Mouse (Mus musculus) Muller cell, postnatal 12 days (primary cell): ENCODE measurements around the gene Snapc3.
"Not testable (repeated sequence)": the region's sequence is repeated elsewhere in the genome, so short reads cannot be mapped to it uniquely, and the experiment has no call there.

Experiments
- DNase-seq: peaks from one replicate; pipeline ENCODE4 v3.0.0-alpha.2; 2015; ENCODE audit errors: inconsistent ontology term

Gene Snapc3

DNA sequence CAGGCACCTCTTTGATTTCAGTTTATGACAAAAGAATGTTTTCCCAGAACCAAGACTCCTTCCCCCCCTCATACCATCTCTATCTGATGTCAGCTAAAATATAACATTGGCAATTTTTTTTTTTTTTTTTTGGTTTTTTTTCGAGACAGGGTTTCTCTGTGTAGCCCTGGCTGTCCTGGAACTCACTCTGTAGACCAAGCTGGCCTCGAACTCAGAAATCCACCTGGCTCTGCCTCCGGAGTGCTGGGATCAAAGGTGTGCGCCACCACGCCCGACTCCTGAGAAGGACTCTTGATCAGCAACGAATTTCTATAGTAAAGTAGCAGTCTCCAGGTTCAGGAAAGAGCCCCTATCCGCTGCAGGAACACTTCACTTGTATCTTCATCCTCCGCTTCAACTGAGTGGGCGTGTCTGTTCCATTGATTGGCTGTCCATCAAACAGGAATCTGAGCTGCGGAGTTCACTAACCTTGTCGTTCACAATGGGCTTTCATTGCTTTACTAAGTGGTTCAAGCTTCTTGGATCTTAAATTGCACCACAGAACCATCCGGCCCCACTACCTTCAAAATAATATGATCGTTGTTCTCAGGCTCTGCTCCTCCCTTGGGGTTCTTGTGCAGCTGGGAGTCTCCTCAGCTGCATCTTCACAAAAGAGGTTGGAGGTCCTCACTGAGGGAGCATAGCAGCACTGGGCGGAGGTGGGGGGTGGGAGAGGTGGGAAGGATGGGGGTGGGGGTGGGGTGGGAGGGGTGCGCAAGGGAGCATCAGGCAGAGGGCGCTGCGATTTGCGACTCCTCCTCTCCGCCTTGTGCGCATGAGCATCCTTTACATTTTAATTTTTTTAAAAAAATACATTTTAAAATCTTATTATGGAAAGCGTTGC, 82.9 kb downstream of the Snapc3 start:
- no peak for DNase-seq

DNA sequence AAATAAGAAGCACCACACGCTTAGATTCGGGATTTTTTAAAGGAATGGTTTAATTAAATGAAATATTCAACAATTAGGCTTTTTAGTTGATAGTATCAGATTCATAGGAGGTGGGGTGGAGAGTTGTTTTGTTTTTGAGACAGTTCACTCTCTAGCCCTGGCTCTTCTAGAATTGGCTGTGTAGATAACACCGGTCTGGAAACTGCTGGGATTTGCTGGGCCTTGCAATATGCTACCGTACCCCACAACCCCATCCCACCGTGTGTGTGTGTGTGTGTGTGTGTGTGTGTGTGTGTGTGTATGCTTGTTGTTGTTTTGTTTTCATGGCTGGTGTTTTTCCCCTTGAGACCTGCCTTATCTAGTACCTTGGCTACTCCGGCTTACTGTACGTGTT, 83.5 kb downstream of the Snapc3 start:
- DNase-seq: no peak

DNA sequence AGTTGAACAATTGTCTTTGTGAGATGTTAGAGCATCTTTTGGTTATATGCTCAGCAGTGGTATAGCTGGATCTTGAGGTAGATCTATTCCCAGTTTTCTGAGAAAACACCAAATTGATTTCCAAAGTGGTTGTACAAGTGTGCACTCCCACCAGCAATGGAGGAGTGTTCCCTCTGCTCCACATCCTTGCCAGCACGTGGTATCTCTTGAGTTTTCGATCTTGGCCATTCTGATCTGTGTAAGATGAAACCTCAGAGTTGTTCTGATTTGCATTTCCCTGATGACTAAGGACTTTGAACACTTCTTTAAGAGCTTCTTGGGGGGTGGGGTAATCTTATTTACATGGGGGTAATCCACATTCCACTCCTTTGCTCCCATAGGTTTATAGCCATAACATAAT, 92.1 kb downstream of the Snapc3 start:
- no peak for DNase-seq

DNA sequence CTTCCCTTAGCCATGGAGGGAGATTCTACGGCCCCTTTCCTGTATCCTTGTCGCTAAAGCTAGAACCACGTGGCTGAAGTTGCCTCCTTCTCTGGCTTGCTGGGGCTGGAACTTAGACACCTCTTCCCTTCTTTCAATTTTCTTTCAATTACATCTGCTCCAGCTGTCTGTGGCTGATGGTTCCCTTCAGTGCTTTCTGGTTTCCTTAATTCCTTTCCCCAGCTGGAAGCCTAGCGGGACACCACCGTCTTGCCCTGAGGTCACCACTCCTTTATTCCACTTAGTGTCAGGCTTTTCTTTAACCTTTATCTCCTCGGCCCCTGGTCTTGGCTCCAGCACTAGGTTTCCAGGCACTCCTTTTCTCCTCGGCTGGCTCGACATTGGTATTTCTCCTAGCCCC, 93.6 kb downstream of the Snapc3 start:
- DNase-seq: no peak

DNA sequence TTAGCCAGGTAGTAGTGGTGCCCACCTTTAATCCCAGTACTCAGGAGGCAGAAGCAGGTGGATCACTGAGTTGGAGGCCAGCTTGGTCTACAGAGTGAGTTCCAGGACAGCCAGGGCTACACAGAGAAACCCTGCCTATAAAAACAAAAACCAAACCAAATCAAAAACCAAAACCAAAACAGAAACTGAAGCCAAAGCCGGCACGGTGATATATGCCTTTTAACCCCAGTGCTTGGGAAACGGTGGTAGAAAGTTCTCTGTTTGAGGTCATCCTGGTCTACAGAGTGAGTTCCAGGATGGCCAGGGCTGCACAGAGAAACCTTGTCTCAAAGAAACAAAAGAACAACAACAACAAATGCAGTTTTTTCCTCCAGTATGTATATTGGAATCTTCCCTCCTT, 94.7 kb downstream of the Snapc3 start:
- no peak for DNase-seq

DNA sequence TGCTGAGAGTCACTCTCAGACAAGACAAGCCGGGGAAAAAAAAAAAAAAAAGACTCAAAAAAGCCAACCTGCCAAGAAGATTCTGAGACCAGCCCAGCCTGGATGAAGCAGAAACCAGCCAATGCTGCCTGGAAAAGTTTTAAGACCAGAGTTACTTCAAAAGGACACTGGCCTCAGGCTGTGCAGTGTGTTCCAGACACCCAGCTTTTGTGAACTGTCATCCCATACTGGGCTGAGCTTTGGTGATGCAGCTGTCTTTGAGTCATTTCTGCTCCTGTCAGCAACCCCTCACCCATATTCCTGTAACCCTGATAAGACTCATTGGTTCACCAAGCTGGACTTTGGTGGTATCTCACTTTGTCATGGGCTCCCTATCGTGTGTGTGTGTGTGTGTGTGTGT, 95.1 kb downstream of the Snapc3 start:
- no peak for DNase-seq

DNA sequence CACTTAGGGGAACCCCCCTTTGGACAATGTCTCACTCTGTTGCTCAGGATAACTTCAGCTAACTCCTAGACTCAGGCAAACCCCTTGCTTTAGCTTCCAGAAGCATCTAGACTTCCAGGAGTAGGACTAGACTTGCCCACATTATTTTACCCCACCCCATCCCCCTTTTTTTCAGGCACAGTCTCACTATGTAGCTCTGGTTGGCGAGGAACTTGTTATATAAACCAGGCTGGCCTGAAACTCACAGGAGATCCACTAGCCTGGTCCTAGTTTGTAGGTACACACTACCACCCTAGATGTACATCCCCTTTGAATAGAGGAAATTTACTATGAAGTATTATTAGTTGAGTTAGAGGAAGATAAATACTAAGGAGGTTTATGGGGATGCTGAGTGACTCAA, 96.7 kb downstream of the Snapc3 start:
- no peak for DNase-seq

DNA sequence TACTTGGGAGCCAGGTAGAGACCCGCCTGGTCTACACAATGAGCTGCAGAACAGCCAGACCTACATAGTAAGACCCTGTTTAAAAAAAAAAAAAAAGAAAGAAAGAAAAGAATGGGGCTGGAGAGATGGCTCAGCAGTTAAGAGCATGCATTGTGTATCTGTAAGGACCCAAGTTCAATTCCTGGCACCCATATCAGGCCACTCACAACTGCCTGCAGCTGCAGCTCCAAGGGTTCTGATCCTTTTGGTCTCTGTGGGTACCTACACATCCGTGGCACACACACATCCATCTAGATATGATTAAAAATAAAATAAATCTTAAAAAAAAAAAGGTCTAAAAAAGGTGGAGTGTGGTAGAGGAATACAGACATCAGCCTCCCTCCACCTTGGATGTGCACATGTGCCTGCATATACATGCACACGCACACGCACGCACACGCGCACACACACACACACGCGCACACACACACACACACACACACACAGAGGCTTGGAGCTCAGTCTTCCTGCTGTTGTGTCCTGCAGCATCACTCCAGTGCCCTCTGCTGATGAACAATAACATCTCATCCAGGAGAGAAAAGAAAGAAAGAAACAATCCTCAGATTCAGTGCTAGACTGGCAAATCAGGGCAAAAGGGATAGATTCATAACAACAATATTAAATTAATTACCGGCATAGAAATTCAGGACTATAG, 97.6 kb downstream of the Snapc3 start:
- DNase-seq: no peak

DNA sequence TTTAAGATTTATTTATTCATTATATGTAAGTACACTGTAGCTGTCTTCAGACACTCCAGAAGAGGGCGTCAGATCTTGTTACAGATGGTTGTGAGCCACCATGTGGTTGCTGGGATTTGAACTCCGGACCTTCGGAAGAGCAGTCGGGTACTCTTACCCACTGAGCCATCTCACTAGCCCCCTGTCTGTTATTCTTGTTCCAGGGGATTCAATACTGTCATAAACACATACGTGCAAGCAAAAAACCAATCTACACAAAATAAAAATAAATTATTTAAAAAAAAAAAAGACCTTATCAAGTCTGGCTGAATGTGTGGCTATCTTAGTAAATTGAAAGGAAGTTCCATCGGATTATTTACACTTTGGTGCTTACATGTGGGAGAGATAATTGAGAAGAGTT, 98.6 kb downstream of the Snapc3 start:
- not testable (repeated sequence) for DNase-seq
